10 mouse cellular contexts compared by ENCODE assay signal in genomic region chr9:36885237-36885636, GRCm38 (mm10).
DNase-seq lines count a peak whose midpoint lies in the region; ATAC-seq lines count a peak whose summit lies in the region.
"Had no signal": no experiment of that assay in that cellular context is flagged by ENCODE, and none has a peak within 500 bp of the region (broad histone marks: within the 10 kb centered on the region; RNA-seq: fewer than 3 reads in every experiment).

No protein-coding gene starts in this region.

- peak; percentile 46 for DNase-seq in forebrain, embryonic 14.5 days (ENCODE audit: low spot score)
- peak; percentile 19 for DNase-seq in urinary bladder, postnatal 14 days (ENCODE audit: low spot score)
- DNase-seq in urinary bladder, postnatal 10 days (ENCODE audit: low spot score) = no peak
- peak; percentile 18 for DNase-seq in induced T-regulatory cell, adult 2 months (ENCODE audit: low read depth)
- no peak for DNase-seq in natural killer cell, adult 2 months (ENCODE audit: low spot score in 2 of 2)

- no peak overlapping the region for H3K4me3 ChIP-seq in forebrain, embryonic 14.5 days (ENCODE audit: low read depth, low read length)
- no peak overlapping the region for H3K4me3 ChIP-seq in forebrain, embryonic 13.5 days
- H3K4me3 ChIP-seq in forebrain, embryonic 16.5 days (replicated peaks; ENCODE audit: low read length) = no peak overlapping the region
- H3K4me3 ChIP-seq: heart, embryonic 13.5 days; limb, embryonic 15.5 days had no signal

- WGBS in forebrain, embryonic 14.5 days = 67% methylated on average over 3 of the region's 3 CpGs
- WGBS in forebrain, embryonic 13.5 days = 60% methylated on average over 3 of the region's 3 CpGs
- WGBS in forebrain, embryonic 16.5 days = 50% methylated on average over 3 of the region's 3 CpGs

- no peak overlapping the region for H3K9ac ChIP-seq in forebrain, embryonic 14.5 days (ENCODE audit: low read length)
- no peak overlapping the region for H3K9ac ChIP-seq in forebrain, embryonic 13.5 days
- no peak overlapping the region for H3K9ac ChIP-seq in forebrain, embryonic 16.5 days (replicated peaks; ENCODE audit: low read depth, low read length)
- H3K9ac ChIP-seq: heart, embryonic 13.5 days; limb, embryonic 15.5 days had no signal

- H3K36me3 ChIP-seq in forebrain, embryonic 14.5 days (ENCODE audit: control insufficient read depth, insufficient read depth, low read length) = peaks cover 5% of the 10 kb centered on the region; the same call in 1 of the 2 replicates
- peaks cover 7% of the 10 kb centered on the region for H3K36me3 ChIP-seq in forebrain, embryonic 13.5 days (ENCODE audit: poor library complexity, severe bottlenecking)
- no peaks in the 10 kb centered on the region for H3K36me3 ChIP-seq in forebrain, embryonic 16.5 days (ENCODE audit: control insufficient read depth, insufficient read depth)
- H3K36me3 ChIP-seq: heart, embryonic 13.5 days; limb, embryonic 15.5 days had no signal

- H3K27me3 ChIP-seq in forebrain, embryonic 14.5 days (replicated peaks; ENCODE audit: control insufficient read depth, insufficient read depth, low read length) = no peaks in the 10 kb centered on the region
- H3K27me3 ChIP-seq in forebrain, embryonic 13.5 days = no peaks in the 10 kb centered on the region
- H3K27me3 ChIP-seq in forebrain, embryonic 16.5 days (replicated peaks; ENCODE audit: control insufficient read depth, insufficient read depth, low read length) = no peaks in the 10 kb centered on the region
- H3K27me3 ChIP-seq: heart, embryonic 13.5 days; limb, embryonic 15.5 days had no signal

- ATAC-seq in forebrain, embryonic 14.5 days = no peak
- ATAC-seq in forebrain, embryonic 13.5 days = no peak
- no peak for ATAC-seq in activated CD4-positive, CD25-positive, alpha-beta regulatory T cell, adult 4 months
- no peak for ATAC-seq in forebrain, embryonic 16.5 days

- H3K4me2 ChIP-seq in forebrain, embryonic 14.5 days (ENCODE audit: low read length) = no peak overlapping the region
- H3K4me2 ChIP-seq in forebrain, embryonic 13.5 days = no peak overlapping the region
- no peak overlapping the region for H3K4me2 ChIP-seq in forebrain, embryonic 16.5 days (ENCODE audit: low read length)
- H3K4me2 ChIP-seq: heart, embryonic 13.5 days; limb, embryonic 15.5 days had no signal

- peaks cover 15% of the 10 kb centered on the region for H3K4me1 ChIP-seq in forebrain, embryonic 14.5 days (ENCODE audit: control insufficient read depth, insufficient read depth, low read length)
- peaks cover 20% of the 10 kb centered on the region for H3K4me1 ChIP-seq in forebrain, embryonic 13.5 days
- H3K4me1 ChIP-seq in forebrain, embryonic 16.5 days (replicated peaks; ENCODE audit: control insufficient read depth, insufficient read depth, low read length) = peaks cover 14% of the 10 kb centered on the region
- H3K4me1 ChIP-seq: heart, embryonic 13.5 days; limb, embryonic 15.5 days had no signal

- no peak overlapping the region for H3K27ac ChIP-seq in forebrain, embryonic 14.5 days (ENCODE audit: low read depth, low read length)
- H3K27ac ChIP-seq in forebrain, embryonic 13.5 days = no peak overlapping the region
- no peak overlapping the region for H3K27ac ChIP-seq in forebrain, embryonic 16.5 days (ENCODE audit: low read length)
- H3K27ac ChIP-seq: heart, embryonic 13.5 days; limb, embryonic 15.5 days had no signal

- H3K9me3 ChIP-seq in forebrain, embryonic 14.5 days (replicated peaks; ENCODE audit: control insufficient read depth, low read length) = no peaks in the 10 kb centered on the region
- no peaks in the 10 kb centered on the region for H3K9me3 ChIP-seq in forebrain, embryonic 13.5 days (replicated peaks)
- no peaks in the 10 kb centered on the region for H3K9me3 ChIP-seq in forebrain, embryonic 16.5 days (ENCODE audit: control insufficient read depth, low read length)
- H3K9me3 ChIP-seq: heart, embryonic 13.5 days; limb, embryonic 15.5 days had no signal

Comparison
In these comparisons a context has a peak if more than half of its experiments do, and no peak if none do; other contexts are left out.
1. DNase-seq: peak in forebrain, embryonic 14.5 days (single experiment), urinary bladder, postnatal 14 days (single experiment) and induced T-regulatory cell, adult 2 months (single experiment); none in urinary bladder, postnatal 10 days (single experiment) and natural killer cell, adult 2 months (0 of 2).